Mouse (Mus musculus) splenic B cell, adult 2 months (primary cell): ENCODE data around the gene Dnttip1.
"Not testable (repeated sequence)": the region's sequence is repeated elsewhere in the genome, so short reads cannot be mapped to it uniquely, and the experiment has no call there.

Source experiments
- DNase-seq: peaks from one replicate; pipeline ENCODE4 v3.0.0-alpha.2; 2011; ENCODE audit warnings: low read depth, low spot score
- H3K27me3 ChIP-seq: 2 replicates; pipeline ENCODE4 v1.6.1; 2012; ENCODE audit warnings: mild to moderate bottlenecking, low read length, moderate library complexity, mixed read lengths; ENCODE audit not compliant: control insufficient read depth, poor library complexity, insufficient read depth, severe bottlenecking
- H3K36me3 ChIP-seq: 2 replicates; pipeline ENCODE4 v1.6.1; 2012; ENCODE audit warnings: mild to moderate bottlenecking, low read length, moderate library complexity, mixed read lengths; ENCODE audit not compliant: control insufficient read depth, poor library complexity, insufficient read depth, severe bottlenecking

Dnttip1 gene

GRCm38 (mm10) chr2:164745843-164746479 is at the start of gene Dnttip1, which contains the start of gene Wfdc3:
Gene Dnttip1 (plus strand): TSS chr2:164745983.
Gene Wfdc3 (minus strand): TSS chr2:164745931.
- DNase-seq = peak; percentile 97
- H3K27me3 ChIP-seq = no peaks in the 10 kb centered on the region
- H3K36me3 ChIP-seq = peaks cover 5% of the 10 kb centered on the region; the same call in 1 of the 2 replicates

- H3K27me3 ChIP-seq = no peaks in the 10 kb centered on the region
- H3K36me3 ChIP-seq = no peaks in the 10 kb centered on the region
- no peak for DNase-seq
Observed at GRCm38 (mm10) chr2:164698201-164698600, 47.6 kb upstream of the Dnttip1 start, which contains the start of gene Spint4. Gene Spint4 (plus strand): TSS chr2:164698501.

GRCm38 (mm10) chr2:164700959-164701358 is 44.8 kb upstream of the Dnttip1 start:
- H3K36me3 ChIP-seq = no peaks in the 10 kb centered on the region
- H3K27me3 ChIP-seq = no peaks in the 10 kb centered on the region
- DNase-seq = no peak

- Histone ChIP-seq H3K36me3 (no peaks in the 10 kb centered on the region), H3K27me3 (no peaks in the 10 kb centered on the region)
- DNase-seq = no peak
Observed at GRCm38 (mm10) chr2:164701761-164702160, 44.0 kb upstream of the Dnttip1 start.

- DNase-seq = no peak
- Histone ChIP-seq H3K27me3 (no peaks in the 10 kb centered on the region), H3K36me3 (no peaks in the 10 kb centered on the region)
Observed at GRCm38 (mm10) chr2:164704235-164704634, 41.5 kb upstream of the Dnttip1 start.

- no peak for DNase-seq
- Histone ChIP-seq H3K27me3 (no peaks in the 10 kb centered on the region), H3K36me3 (no peaks in the 10 kb centered on the region)
Observed at GRCm38 (mm10) chr2:164705328-164705727, 40.5 kb upstream of the Dnttip1 start.

GRCm38 (mm10) chr2:164705991-164706390 is 39.8 kb upstream of the Dnttip1 start:
- H3K36me3 ChIP-seq = no peaks in the 10 kb centered on the region
- no peak for DNase-seq
- H3K27me3 ChIP-seq = no peaks in the 10 kb centered on the region

- DNase-seq = no peak
- Histone ChIP-seq H3K36me3 (no peaks in the 10 kb centered on the region), H3K27me3 (no peaks in the 10 kb centered on the region)
Observed at GRCm38 (mm10) chr2:164715005-164715404, 30.8 kb upstream of the Dnttip1 start, which contains the start of gene Spint5. Gene Spint5 (plus strand): TSS chr2:164715305.

- not testable (repeated sequence) for DNase-seq, H3K36me3 ChIP-seq, H3K27me3 ChIP-seq
Observed at GRCm38 (mm10) chr2:164716194-164716786, 29.5 kb upstream of the Dnttip1 start.

GRCm38 (mm10) chr2:164723276-164723675 is 22.5 kb upstream of the Dnttip1 start:
- Histone ChIP-seq H3K36me3 (no peaks in the 10 kb centered on the region), H3K27me3 (no peaks in the 10 kb centered on the region)
- no peak for DNase-seq

- DNase-seq = peak; percentile 77
- Histone ChIP-seq H3K27me3 (no peaks in the 10 kb centered on the region), H3K36me3 (no peaks in the 10 kb centered on the region)
Observed at GRCm38 (mm10) chr2:164725895-164726619, 19.7 kb upstream of the Dnttip1 start.

- H3K27me3 ChIP-seq = no peaks in the 10 kb centered on the region
- no peaks in the 10 kb centered on the region for H3K36me3 ChIP-seq
- no peak for DNase-seq
Observed at GRCm38 (mm10) chr2:164731719-164732118, 14.1 kb upstream of the Dnttip1 start.

- Histone ChIP-seq H3K36me3 (no peaks in the 10 kb centered on the region), H3K27me3 (no peaks in the 10 kb centered on the region)
- DNase-seq = no peak
Observed at GRCm38 (mm10) chr2:164733259-164733658, 12.5 kb upstream of the Dnttip1 start.

- H3K27me3 ChIP-seq = no peaks in the 10 kb centered on the region
- H3K36me3 ChIP-seq = no peaks in the 10 kb centered on the region
- DNase-seq = no peak
Observed at GRCm38 (mm10) chr2:164734839-164735238, 10.9 kb upstream of the Dnttip1 start.

GRCm38 (mm10) chr2:164735446-164735845 is 10.3 kb upstream of the Dnttip1 start:
- DNase-seq = no peak
- Histone ChIP-seq H3K36me3 (no peaks in the 10 kb centered on the region), H3K27me3 (no peaks in the 10 kb centered on the region)
